ENCODE assay signal across 26 mouse cellular contexts in the genomic region with DNA sequence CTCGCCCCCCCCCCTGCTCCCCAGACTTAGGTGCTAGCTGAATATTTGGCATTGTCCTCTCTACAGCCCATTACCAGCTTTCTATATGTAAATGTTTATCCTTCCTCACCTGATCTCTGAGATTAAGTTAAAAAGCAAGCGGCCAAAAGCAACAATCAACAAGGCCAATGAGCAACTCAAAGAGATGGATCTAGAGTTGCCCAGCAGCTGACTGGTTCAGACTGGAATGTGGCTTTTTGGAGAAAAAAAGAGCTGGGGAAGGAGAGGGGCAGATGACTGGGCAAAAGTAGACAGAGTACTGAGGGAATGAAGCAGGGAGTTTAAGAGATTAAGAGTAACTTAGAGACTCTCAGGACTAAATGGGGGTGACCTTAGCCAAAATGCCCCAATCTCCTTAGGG. TPM values are rescaled to one million over a fixed set of nuclear protein-coding genes. Genes with fewer than 3 reads are reported as not detected.
DNase-seq lines count a peak whose midpoint lies in the region; ATAC-seq and TF ChIP-seq lines count a peak whose summit lies in the region.
"Had no signal": no experiment of that assay in that cellular context is flagged by ENCODE, and none has a peak within 500 bp of the region (broad histone marks: within the 10 kb centered on the region; RNA-seq: fewer than 3 reads in every experiment).

No protein-coding gene starts in this region.

- DNase-seq in NIH3T3 (ENCODE audit: low read depth) = peak; percentile 54
- DNase-seq in right cerebral cortex, adult 18-20 months = no peak
- no peak for DNase-seq in gastrocnemius, postnatal 10 days
- no peak for DNase-seq in retina, embryonic 14.5 days (ENCODE audit: low spot score)
- DNase-seq: adrenal gland, adult 8-10 months; cerebellum, adult 11 months; cerebellum, adult 8-10 months; cerebellum, postnatal 14 days; forebrain, postnatal 0 days; gastrocnemius, postnatal 25 days had no signal

- H3K36me3 ChIP-seq in megakaryocyte, embryonic 14.5 days (replicated peaks; ENCODE audit: low read length) = peaks cover 42% of the 10 kb centered on the region
- H3K36me3 ChIP-seq: intestine, embryonic 15.5 days had no signal

- H3K9me3 ChIP-seq in megakaryocyte, embryonic 14.5 days = no peaks in the 10 kb centered on the region
- H3K9me3 ChIP-seq: embryonic facial prominence, embryonic 13.5 days; forebrain, embryonic 13.5 days; heart, embryonic 12.5 days; hindbrain, embryonic 10.5 days; intestine, embryonic 15.5 days had no signal

- TF ChIP-seq CTCF in cortical plate, adult 2 months (IDR thresholded peaks at IDR 0.05; ENCODE audit: extremely low read depth, insufficient read depth, low read length) = no peak

- peak overlapping the region; percentile 78 for H3K4me3 ChIP-seq in megakaryocyte, embryonic 14.5 days (replicated peaks)
- no peak overlapping the region for H3K4me3 ChIP-seq in cortical plate, adult 2 months (ENCODE audit: insufficient read depth, low read length)
- H3K4me3 ChIP-seq: embryonic facial prominence, embryonic 13.5 days; forebrain, embryonic 13.5 days; heart, embryonic 12.5 days; hindbrain, embryonic 10.5 days; intestine, embryonic 15.5 days had no signal

- no peak for ATAC-seq in megakaryocyte, adult 5-6 weeks (ENCODE audit: poor library complexity, severe bottlenecking)
- ATAC-seq: forebrain, embryonic 13.5 days; forebrain, postnatal 0 days; intestine, embryonic 15.5 days had no signal

- TF ChIP-seq POLR2A in cortical plate, adult 2 months (IDR thresholded peaks at IDR 0.05; ENCODE audit: extremely low read depth, insufficient read depth, low read length) = no peak

- H3K4me1 ChIP-seq in megakaryocyte, embryonic 14.5 days = peaks cover 69% of the 10 kb centered on the region
- H3K4me1 ChIP-seq in cortical plate, adult 2 months (ENCODE audit: control insufficient read depth, insufficient read depth, low read length) = peaks cover 10% of the 10 kb centered on the region

- H3K27me3 ChIP-seq in megakaryocyte, embryonic 14.5 days (replicated peaks) = no peaks in the 10 kb centered on the region
- H3K27me3 ChIP-seq: CH12.LX; embryonic facial prominence, embryonic 13.5 days; forebrain, embryonic 13.5 days; heart, embryonic 12.5 days; intestine, embryonic 15.5 days had no signal

- peak overlapping the region; percentile 35; the same call in 1 of the 2 replicates for H3K27ac ChIP-seq in cortical plate, adult 2 months (ENCODE audit: insufficient read depth, low read length)
- H3K27ac ChIP-seq: embryonic facial prominence, embryonic 13.5 days; forebrain, embryonic 13.5 days; hindbrain, embryonic 10.5 days; hindbrain, embryonic 14.5 days; intestine, embryonic 15.5 days had no signal

RNA-seq across cellular contexts. Expression of gene Kdm1a, which starts 8.5 kb away (rescaled TPM):
- 7.1 and 8.2 TPM in 2 replicates for polyA plus RNA-seq in megakaryocyte, embryonic 14.5 days (2012; ENCODE audit: insufficient read depth, low replicate concordance)
- total RNA-seq in megakaryocyte, adult 5-6 weeks (2015) = 24.1 and 25.8 TPM in 2 replicates
- 36.6 and 48.6 TPM in 2 replicates for total RNA-seq in megakaryocyte, adult 5-6 weeks (2017)
- 67.1 and 68.3 TPM in 2 replicates for polyA plus RNA-seq in cortical plate, adult 2 months (2012; rRNA removed)
- total RNA-seq in gastrocnemius, postnatal 10 days (2021) = 10 to 100 TPM; 28.9 to 36.7 TPM

RNA-seq across cellular contexts. Expression of gene Tex46, which starts 16.2 kb away (rescaled TPM):
- polyA plus RNA-seq in megakaryocyte, embryonic 14.5 days (2012; ENCODE audit: insufficient read depth, low replicate concordance) = not detected in 2 replicates
- total RNA-seq in megakaryocyte, adult 5-6 weeks (2015) = not detected in 2 replicates
- total RNA-seq in megakaryocyte, adult 5-6 weeks (2017) = not detected in 2 replicates
- polyA plus RNA-seq in cortical plate, adult 2 months (2012; rRNA removed) = not detected in 2 replicates
- not detected for total RNA-seq in gastrocnemius, postnatal 10 days (2021)
- total RNA-seq: adrenal gland, adult 8-10 months; adrenal gland, postnatal 36 days; CH12.LX; forebrain, postnatal 0 days; gastrocnemius, adult 18-20 months; gastrocnemius, postnatal 25 days; granulocyte monocyte progenitor cell, adult 5-6 weeks; heart, adult 8-10 months; heart, postnatal 25 days had no signal
- polyA plus RNA-seq: embryonic facial prominence, embryonic 13.5 days; forebrain, embryonic 13.5 days; forebrain, postnatal 0 days; heart, embryonic 12.5 days; heart, embryonic 16.5 days; hindbrain, embryonic 10.5 days; hindbrain, embryonic 14.5 days; intestine, embryonic 15.5 days had no signal

RNA-seq across cellular contexts. Expression of gene Lactbl1, which starts 28.4 kb away (rescaled TPM):
- polyA plus RNA-seq in megakaryocyte, embryonic 14.5 days (2012; ENCODE audit: insufficient read depth, low replicate concordance) = 0.04 TPM in 1 of 2 replicates, not detected in the other
- total RNA-seq in megakaryocyte, adult 5-6 weeks (2015) = not detected in 2 replicates
- 0.16 TPM in 1 of 2 replicates, not detected in the other for total RNA-seq in megakaryocyte, adult 5-6 weeks (2017)
- polyA plus RNA-seq in cortical plate, adult 2 months (2012; rRNA removed) = 0.10 and 0.11 TPM in 2 replicates
- not detected for total RNA-seq in gastrocnemius, postnatal 10 days (2021)
- total RNA-seq: adrenal gland, adult 8-10 months; adrenal gland, postnatal 36 days; CH12.LX; gastrocnemius, adult 18-20 months; gastrocnemius, postnatal 25 days; granulocyte monocyte progenitor cell, adult 5-6 weeks; heart, postnatal 25 days had no signal
- polyA plus RNA-seq: embryonic facial prominence, embryonic 13.5 days; forebrain, embryonic 13.5 days; heart, embryonic 12.5 days; hindbrain, embryonic 10.5 days; intestine, embryonic 15.5 days had no signal
